Mouse (Mus musculus) bone marrow, adult 2 months (tissue): ENCODE measurements around the gene Slc22a21. TPM values are rescaled to one million over a fixed set of nuclear protein-coding genes. Genes with fewer than 3 reads are reported as not detected.

Experiments
- H3K27ac ChIP-seq: fragments of 200-500 bp; 2 replicates; pipeline ENCODE4 v1.5.1; 2012; ENCODE audit warnings: low read depth, mild to moderate bottlenecking, control low read depth, inconsistent platforms, low read length; ENCODE audit not compliant: control insufficient read depth, poor library complexity, insufficient read depth
- H3K4me1 ChIP-seq: fragments of 200-500 bp; 2 replicates; pipeline ENCODE4 v1.6.1; 2011; ENCODE audit warnings: low read length; ENCODE audit not compliant: control insufficient read depth, insufficient read depth
- H3K4me3 ChIP-seq: fragments of 200-500 bp; replicated peaks from 2 replicates; pipeline ENCODE3; 2011; ENCODE audit warnings: mild to moderate bottlenecking, low read depth, low read length, control low read depth; ENCODE audit not compliant: control insufficient read depth
- CTCF ChIP-seq: fragments of 200-500 bp; IDR thresholded peaks from 2 replicates; pipeline ENCODE4 v1.5.1; 2011; ENCODE audit warnings: low read length, control low read depth; ENCODE audit not compliant: control insufficient read depth, insufficient read depth
- POLR2A ChIP-seq: fragments of 200-500 bp; IDR thresholded peaks from 2 replicates; pipeline ENCODE4 v1.6.1; 2011; ENCODE audit warnings: low read depth, mild to moderate bottlenecking, control low read depth, low read length, borderline replicate concordance; ENCODE audit not compliant: control insufficient read depth
- WGBS: fragments of 180-500 bp; shearing (Covaris S2); methylation state at CpG from one replicate; pipeline ENCODE4 v1.1.7; 2018; 5-methylcytosine and 5-hydroxymethylcytosine counted together
- polyA plus RNA-seq: library from polyadenylated mRNA; stranded (reverse); fragments of >200 nt; gene quantifications from 2 replicates; pipeline ENCODE4 v1.2.4, GENCODE M21; 2011; ENCODE audit warnings: low replicate concordance; ENCODE audit not compliant: missing spikeins, insufficient read depth, insufficient read length

Gene Slc22a21
- 3.1 and 6.3 TPM in 2 replicates for polyA plus RNA-seq

GRCm38 (mm10) chr11:53979788-53980621 is at the start of gene Slc22a21:
TSS of gene Slc22a21 (minus strand) at chr11:53980332.
- H3K4me1 ChIP-seq, result no peaks in the 10 kb centered on the region; the same call in none of the 2 replicates
- under 1% methylated on average over 73 of the region's 73 CpGs for WGBS
- H3K27ac ChIP-seq, result peak within 1 kb of the TSS; percentile 42; the same call in 1 of the 2 replicates
- TF ChIP-seq CTCF (no peak), POLR2A (peak; percentile 35; the same call in 1 of the 2 replicates)
- peak within 1 kb of the TSS; percentile 76 for H3K4me3 ChIP-seq

- Histone ChIP-seq H3K4me1 (no peaks in the 10 kb centered on the region; the same call in 1 of the 2 replicates), H3K4me3 (peak overlapping the region; percentile 96), H3K27ac (peak overlapping the region; percentile 94)
- TF ChIP-seq POLR2A (no peak), CTCF (no peak)
- WGBS, result 16% methylated on average over 4 of the region's 4 CpGs
These were observed 48.9 kb upstream of the Slc22a21 start for GRCm38 (mm10) chr11:54028997-54029396.

GRCm38 (mm10) chr11:54028044-54028951 is 48.2 kb upstream of the Slc22a21 start, which contains the start of gene Slc22a4:
TSS of gene Slc22a4 (minus strand) at chr11:54028090.
- Histone ChIP-seq H3K4me1 (no peaks in the 10 kb centered on the region; the same call in 1 of the 2 replicates), H3K4me3 (peak within 1 kb of the TSS; percentile 96), H3K27ac (peak within 1 kb of the TSS; percentile 94)
- 2% methylated on average over 61 of the region's 61 CpGs for WGBS
- TF ChIP-seq POLR2A (no peak; the same call in none of the 2 replicates), CTCF (peak; percentile 22; the same call in 1 of the 2 replicates)

- peak overlapping the region; percentile 94 for H3K27ac ChIP-seq
- H3K4me1 ChIP-seq, result no peaks in the 10 kb centered on the region; the same call in 1 of the 2 replicates
- WGBS, result 20% methylated on average over 31 of the region's 31 CpGs
- H3K4me3 ChIP-seq, result peak overlapping the region; percentile 96
- TF ChIP-seq POLR2A, result no peak
- no peak for TF ChIP-seq CTCF
These were observed 47.3 kb upstream of the Slc22a21 start for GRCm38 (mm10) chr11:54027131-54028043.

GRCm38 (mm10) chr11:54026491-54027041 is 46.4 kb upstream of the Slc22a21 start:
- Histone ChIP-seq H3K4me1 (no peaks in the 10 kb centered on the region; the same call in 1 of the 2 replicates), H3K27ac (peak overlapping the region; percentile 94), H3K4me3 (peak overlapping the region; percentile 96)
- 27% methylated on average over 1 of the region's 1 CpGs for WGBS
- TF ChIP-seq POLR2A (0 out of 2 replicates have a peak, but pooled peaks have one; percentile 15), CTCF (no peak)

GRCm38 (mm10) chr11:54021396-54022093 is 41.4 kb upstream of the Slc22a21 start:
- Histone ChIP-seq H3K4me3 (no peak overlapping the region), H3K4me1 (no peaks in the 10 kb centered on the region; the same call in 1 of the 2 replicates), H3K27ac (no peak overlapping the region)
- TF ChIP-seq POLR2A (no peak), CTCF (no peak)
- 92% methylated on average over 5 of the region's 5 CpGs for WGBS
